28 mouse cellular contexts compared by ENCODE assay signal in the genomic region with DNA sequence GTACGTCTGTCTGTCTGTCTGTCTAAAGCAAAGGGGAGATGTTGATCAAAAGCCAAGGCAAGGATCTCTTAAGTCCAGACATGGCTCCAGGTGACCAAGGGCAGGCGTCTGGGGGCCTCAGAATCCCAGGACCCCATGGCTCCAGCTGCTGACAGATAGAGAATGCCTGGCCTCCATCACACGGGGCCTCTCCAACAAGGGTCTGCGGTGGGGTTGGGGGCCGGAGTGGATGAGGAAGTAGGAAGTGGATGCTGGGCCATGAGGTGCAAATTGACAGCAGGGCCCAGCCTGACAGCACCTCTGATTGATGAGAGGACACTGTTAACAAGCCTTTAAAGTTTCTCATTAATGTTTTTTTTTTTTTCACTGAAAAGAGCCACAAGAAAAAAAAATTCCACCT.
DNase-seq lines count a peak whose midpoint lies in the region; ATAC-seq lines count a peak whose summit lies in the region.
"Had no signal": no experiment of that assay in that cellular context is flagged by ENCODE, and none has a peak within 500 bp of the region (broad histone marks: within the 10 kb centered on the region; RNA-seq: fewer than 3 reads in every experiment).

No protein-coding gene starts in this region.

- no peak for ATAC-seq in limb, embryonic 11.5 days (ENCODE audit: insufficient number of reproducible peaks, low FRiP score, low TSS enrichment, low read depth)
- ATAC-seq in forebrain, embryonic 16.5 days = no peak
- ATAC-seq: activated CD4-positive, CD25-positive, alpha-beta regulatory T cell, adult 4 months; CD4-positive, CD25-positive, alpha-beta regulatory T cell, adult 4 months; forebrain, embryonic 14.5 days; forebrain, postnatal 0 days; Patski had no signal

- H3K4me3 ChIP-seq in limb, embryonic 11.5 days (ENCODE audit: low read depth, low read length) = no peak overlapping the region
- no peak overlapping the region for H3K4me3 ChIP-seq in forebrain, embryonic 16.5 days (replicated peaks; ENCODE audit: low read length)
- H3K4me3 ChIP-seq: embryonic facial prominence, embryonic 13.5 days; embryonic facial prominence, embryonic 15.5 days; erythroblast, embryonic 14.5 days; forebrain, embryonic 10.5 days; forebrain, embryonic 12.5 days had no signal

- no peak overlapping the region for H3K9ac ChIP-seq in limb, embryonic 11.5 days (ENCODE audit: low read length)
- no peak overlapping the region for H3K9ac ChIP-seq in forebrain, embryonic 16.5 days (replicated peaks; ENCODE audit: low read depth, low read length)
- H3K9ac ChIP-seq: embryonic facial prominence, embryonic 13.5 days; embryonic facial prominence, embryonic 15.5 days; forebrain, embryonic 12.5 days; forebrain, postnatal 0 days had no signal

- H3K9me3 ChIP-seq in limb, embryonic 11.5 days (ENCODE audit: control insufficient read depth, low read length) = no peaks in the 10 kb centered on the region
- no peaks in the 10 kb centered on the region for H3K9me3 ChIP-seq in forebrain, embryonic 16.5 days (ENCODE audit: control insufficient read depth, low read length)
- H3K9me3 ChIP-seq: embryonic facial prominence, embryonic 13.5 days; embryonic facial prominence, embryonic 15.5 days; forebrain, embryonic 10.5 days; forebrain, embryonic 12.5 days had no signal

- peaks cover 15% of the 10 kb centered on the region for H3K4me1 ChIP-seq in limb, embryonic 11.5 days (ENCODE audit: control insufficient read depth, insufficient read depth, low read length)
- H3K4me1 ChIP-seq in forebrain, embryonic 16.5 days (replicated peaks; ENCODE audit: control insufficient read depth, insufficient read depth, low read length) = no peaks in the 10 kb centered on the region
- H3K4me1 ChIP-seq: forebrain, embryonic 10.5 days had no signal

- no peak overlapping the region for H3K27ac ChIP-seq in limb, embryonic 11.5 days (replicated peaks; ENCODE audit: low read depth, low read length)
- H3K27ac ChIP-seq in forebrain, embryonic 16.5 days (ENCODE audit: low read length) = no peak overlapping the region
- H3K27ac ChIP-seq: embryonic facial prominence, embryonic 13.5 days; embryonic facial prominence, embryonic 15.5 days; forebrain, embryonic 10.5 days; forebrain, embryonic 12.5 days had no signal

- H3K36me3 ChIP-seq in limb, embryonic 11.5 days (ENCODE audit: control insufficient read depth, insufficient read depth, low read length) = no peaks in the 10 kb centered on the region
- H3K36me3 ChIP-seq in forebrain, embryonic 16.5 days (ENCODE audit: control insufficient read depth, insufficient read depth) = no peaks in the 10 kb centered on the region
- H3K36me3 ChIP-seq: embryonic facial prominence, embryonic 13.5 days; embryonic facial prominence, embryonic 15.5 days; forebrain, embryonic 10.5 days; forebrain, embryonic 12.5 days; G1E had no signal

- 0 out of 2 replicates have a peak, but pooled peaks cover 7% of the 10 kb centered on the region for H3K27me3 ChIP-seq in limb, embryonic 11.5 days (ENCODE audit: control insufficient read depth, insufficient read depth, low read length)
- H3K27me3 ChIP-seq in forebrain, embryonic 16.5 days (replicated peaks; ENCODE audit: control insufficient read depth, insufficient read depth, low read length) = no peaks in the 10 kb centered on the region
- H3K27me3 ChIP-seq: CH12.LX; embryonic facial prominence, embryonic 15.5 days; Patski had no signal

- H3K4me2 ChIP-seq in limb, embryonic 11.5 days (ENCODE audit: low read depth, severe bottlenecking) = no peak overlapping the region
- H3K4me2 ChIP-seq in forebrain, embryonic 16.5 days (ENCODE audit: low read length) = no peak overlapping the region
- H3K4me2 ChIP-seq: embryonic facial prominence, embryonic 13.5 days; embryonic facial prominence, embryonic 15.5 days; forebrain, embryonic 12.5 days had no signal

- 21% methylated on average over 5 of the region's 5 CpGs for WGBS in limb, embryonic 11.5 days
- 72% methylated on average over 5 of the region's 5 CpGs for WGBS in forebrain, embryonic 16.5 days

- DNase-seq in embryo, embryonic 10 days (ENCODE audit: low spot score) = peak; percentile 20
- no peak for DNase-seq in embryo, embryonic 9.5 days (ENCODE audit: extremely low spot score)
- peak; percentile 6 for DNase-seq in embryo, embryonic 10.5 days (ENCODE audit: low spot score)
- DNase-seq in forelimb bud, embryonic 11.5 days (ENCODE audit: low read depth, low spot score) = peak; percentile 42
- peak; percentile 59 for DNase-seq in limb, embryonic 11.5 days (ENCODE audit: low spot score)
- DNase-seq in layer of hippocampus, postnatal 14 days (ENCODE audit: low spot score in 2 of 2) = no peak
- DNase-seq: adrenal gland, adult 8-10 months; adrenal gland, postnatal 25 days; B cell, adult 2 months; cerebellum, adult 11 months; cerebellum, adult 18-20 months; cerebellum, adult 8-10 months; cerebellum, adult 9-11 months; cerebellum, postnatal 14 days; cerebellum, postnatal 36 days; forebrain, postnatal 0 days had no signal

Comparison
In these comparisons a context has a peak if more than half of its experiments do, and no peak if none do; other contexts are left out.
1. DNase-seq: peak in embryo, embryonic 10 days (single experiment), embryo, embryonic 10.5 days (single experiment), forelimb bud, embryonic 11.5 days (single experiment) and limb, embryonic 11.5 days (single experiment); none in embryo, embryonic 9.5 days (single experiment) and layer of hippocampus, postnatal 14 days (0 of 2).